Mouse (Mus musculus): ENCODE results near the gene Ttc32.

GRCm38 (mm10) chr12:8998318-8998717, 31.5 kb upstream of the Ttc32 start:
- no peak for TF ChIP-seq CTCF (IDR thresholded peaks at IDR 0.05)
- TF ChIP-seq EP300 (IDR thresholded peaks at IDR 0.05; ENCODE audit: insufficient read depth, low read depth, low read length): no peak

All from heart, adult 2 months (tissue).